Mouse (Mus musculus) mouse trophoblast stem cell (cell line): ENCODE measurements around the gene Zfp512b.

Experiments used
- in situ Hi-C, 2 experiments: fragments of 300-500 bp; cut with MseI, MboI; formaldehyde crosslinking; loops; 2 replicates in 1 of 2; 3 replicates in 1 of 2; pipeline ENCODE4 v1.15.1; 2025

Gene Zfp512b

DNA sequence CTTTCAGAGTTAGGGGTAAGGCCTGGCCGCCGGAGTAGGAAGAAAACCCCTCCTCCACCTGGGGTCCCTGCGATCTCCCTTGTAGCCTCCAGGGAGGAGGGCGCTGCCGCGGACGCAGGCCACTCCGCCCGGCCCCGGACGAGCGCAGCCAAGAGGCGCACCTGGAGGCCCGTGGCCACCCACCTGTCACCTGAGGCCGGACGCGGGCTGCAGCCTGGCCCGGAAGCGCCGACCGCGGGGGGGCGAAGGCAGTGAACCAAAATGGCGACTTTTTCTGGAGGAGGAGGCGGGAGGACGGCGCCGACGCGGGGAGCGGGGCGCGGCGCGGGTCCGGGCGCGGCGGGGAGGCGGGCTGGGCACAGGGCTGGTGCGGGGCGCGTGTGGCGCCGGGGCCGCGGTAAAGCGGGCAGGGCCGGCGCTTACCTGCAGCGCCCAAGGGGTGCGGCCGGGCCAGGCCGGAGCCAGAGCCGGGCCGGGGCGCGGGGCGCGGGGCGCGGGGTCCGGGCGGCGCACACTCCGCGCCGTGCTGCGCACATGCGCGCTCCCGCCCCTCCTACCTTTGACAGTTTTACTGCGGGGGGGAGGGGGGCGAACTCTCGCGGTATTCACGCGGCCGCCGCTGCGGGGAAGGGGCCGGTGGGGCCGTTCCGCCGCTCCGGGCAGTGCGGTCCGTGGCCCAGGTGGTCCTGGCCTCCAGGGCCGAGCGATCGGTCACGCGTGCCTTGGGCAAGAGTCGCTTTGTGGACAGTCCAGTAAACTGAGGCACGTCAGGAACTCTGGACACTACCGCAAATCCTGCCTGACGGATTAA, at the start of gene Zfp512b:
TSS of gene Zfp512b (minus strand) at position 573 of the 811 bp plus-strand sequence.
- in situ Hi-C loops, result no loop called here

- in situ Hi-C loops, result no loop called here
Observed at GRCm38 (mm10) chr2:181635865-181636264, 43.3 kb upstream of the Zfp512b start.

- in situ Hi-C loops, result no loop called here
Observed at GRCm38 (mm10) chr2:181632624-181633023, 40.0 kb upstream of the Zfp512b start.

DNA sequence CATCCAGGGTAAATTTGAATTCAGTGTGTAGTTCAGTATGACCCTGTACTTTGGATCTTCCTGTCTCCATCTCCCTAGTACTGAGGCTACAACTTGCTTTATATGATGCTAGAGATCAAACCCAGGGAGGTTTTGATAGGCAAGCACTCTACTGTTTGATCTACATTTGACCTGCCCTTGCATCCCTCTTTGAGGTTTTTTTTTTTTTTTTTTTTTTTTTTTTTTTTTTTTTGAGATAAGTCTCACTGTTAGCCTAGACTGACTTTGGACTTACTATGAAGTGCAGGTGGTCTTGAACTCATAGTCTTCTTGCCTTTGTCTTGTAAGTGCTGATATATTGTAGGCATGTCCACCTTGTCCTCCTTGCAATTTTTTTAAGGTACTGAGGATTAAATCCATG, 35.9 kb upstream of the Zfp512b start:
- in situ Hi-C loops, result no loop called here

DNA sequence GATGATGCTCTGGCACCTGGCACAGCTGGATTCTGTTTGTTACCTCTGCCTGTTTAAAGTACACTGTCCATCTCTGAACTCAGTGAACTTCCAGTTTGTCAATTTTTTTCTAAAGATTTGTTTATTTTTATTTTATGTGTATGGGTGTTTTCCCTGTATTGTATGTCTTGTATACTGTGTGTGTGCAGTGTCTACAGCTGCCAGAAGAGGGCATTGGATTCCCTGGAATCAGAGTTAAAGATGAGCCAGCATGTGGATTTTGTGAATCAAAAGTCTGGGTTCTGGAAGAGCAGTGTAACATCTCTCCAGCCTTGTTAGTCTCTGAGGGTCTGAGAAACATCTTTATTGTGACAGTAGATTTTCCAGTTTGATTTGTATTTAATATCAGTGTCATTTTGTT, 30.8 kb upstream of the Zfp512b start:
- in situ Hi-C loops, result no loop called here

GRCm38 (mm10) chr2:181618761-181619495, 26.3 kb upstream of the Zfp512b start:
- in situ Hi-C loops, result no loop called here

GRCm38 (mm10) chr2:181602367-181602766, 9.8 kb upstream of the Zfp512b start:
- in situ Hi-C loops, result no loop called here

DNA sequence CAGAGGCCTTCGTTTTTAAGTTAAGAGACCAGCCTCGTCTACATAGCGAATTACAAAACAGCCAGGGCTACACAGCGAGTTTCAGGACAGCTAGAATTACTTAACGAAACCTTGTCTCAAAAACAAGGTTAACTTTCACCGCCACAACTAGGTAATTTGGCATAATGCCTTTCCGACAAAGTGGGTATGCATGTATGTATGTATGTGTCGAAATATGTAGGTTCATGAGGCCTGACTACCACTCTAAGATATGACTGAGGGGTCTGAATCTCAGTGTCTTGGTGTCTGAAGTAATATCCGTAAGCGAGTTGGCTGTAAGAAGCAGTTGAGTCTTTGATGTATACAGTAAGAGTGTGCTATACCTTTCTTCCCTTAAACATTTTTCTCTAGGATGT, 9.1 kb upstream of the Zfp512b start:
- in situ Hi-C loops, result no loop called here

DNA sequence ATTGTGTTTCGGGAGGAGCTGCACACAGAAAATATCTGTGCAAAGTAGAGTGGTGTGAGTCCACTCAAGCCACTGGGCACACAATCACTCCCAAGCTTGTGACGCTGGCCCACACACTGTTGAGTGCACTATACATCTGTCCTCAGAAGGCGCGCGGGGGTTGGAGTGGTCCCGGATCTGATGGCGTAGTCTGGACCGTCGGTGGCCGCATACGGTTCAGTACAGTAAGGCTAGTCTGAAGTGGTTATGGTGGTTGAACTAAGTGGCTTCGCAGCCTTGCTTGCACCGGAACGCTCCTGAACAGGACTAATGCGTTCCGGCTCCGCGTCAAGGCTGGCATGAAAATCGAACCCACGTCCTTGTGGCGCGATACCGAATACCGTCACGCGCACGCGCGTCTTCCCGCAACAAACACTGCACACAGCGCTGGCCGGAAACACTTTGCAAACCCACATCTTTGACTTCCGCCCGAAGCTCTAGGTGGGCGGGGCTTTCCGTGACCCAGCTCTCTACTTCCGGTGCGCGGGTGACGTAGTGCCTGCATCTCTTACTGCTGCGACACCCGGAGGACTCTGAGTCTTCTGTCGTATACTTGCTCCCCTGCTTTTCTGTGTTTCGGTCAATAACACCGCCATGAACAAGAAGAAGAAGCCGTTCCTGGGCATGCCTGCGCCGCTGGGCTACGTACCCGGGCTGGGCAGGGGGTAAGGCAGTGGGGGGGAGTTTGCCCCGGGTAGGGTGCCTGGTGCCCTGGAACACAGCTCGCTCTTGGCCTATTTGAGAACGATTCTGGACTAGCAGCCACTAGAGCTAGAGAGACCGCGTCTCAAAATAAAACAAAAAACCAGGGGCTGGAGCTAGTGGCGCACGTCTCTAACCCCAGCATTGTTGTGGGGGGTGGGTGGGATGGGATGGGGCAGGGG, 8.5 kb upstream of the Zfp512b start:
- in situ Hi-C loops, result no loop called here

DNA sequence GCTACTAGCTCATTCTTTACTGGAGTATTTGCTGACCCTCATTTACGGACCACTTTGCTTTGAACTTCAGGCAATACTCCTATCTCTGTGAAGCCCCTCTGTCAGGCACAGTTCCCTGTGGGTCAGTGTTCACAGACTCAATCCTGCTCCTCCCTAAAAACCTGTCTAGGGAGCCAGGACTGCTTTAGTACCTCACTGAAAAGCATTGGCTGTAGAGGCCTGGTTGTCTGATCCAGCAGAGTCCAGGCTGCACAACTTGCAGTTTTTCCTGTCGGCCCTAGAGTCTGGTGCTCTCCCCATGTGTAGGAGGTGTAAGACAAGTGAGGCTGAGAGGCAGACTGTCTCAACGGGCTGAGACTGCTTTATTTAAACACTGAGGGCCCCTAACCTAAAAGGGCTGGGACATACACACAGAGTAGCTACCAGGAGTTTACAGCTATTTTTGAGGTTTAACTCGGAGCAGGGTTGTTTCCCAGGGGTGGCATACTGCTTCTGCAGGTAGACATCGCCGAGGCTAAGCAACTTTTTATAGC, 7.7 kb upstream of the Zfp512b start:
- in situ Hi-C loops, result no loop called here

GRCm38 (mm10) chr2:181598454-181599351, 6.1 kb upstream of the Zfp512b start, which contains the start of gene Samd10:
Samd10 (minus strand) TSS chr2:181599212.
- in situ Hi-C loops, result no loop called here

GRCm38 (mm10) chr2:181597378-181598061, 4.9 kb upstream of the Zfp512b start:
- in situ Hi-C loops, result no loop called here

- in situ Hi-C loops, result no loop called here
Observed at GRCm38 (mm10) chr2:181596221-181596960, 3.8 kb upstream of the Zfp512b start.

GRCm38 (mm10) chr2:181594946-181595696, 2.5 kb upstream of the Zfp512b start:
- in situ Hi-C loops, result no loop called here

- in situ Hi-C loops, result no loop called here
Observed at GRCm38 (mm10) chr2:181593937-181594336, 1.3 kb upstream of the Zfp512b start.

DNA sequence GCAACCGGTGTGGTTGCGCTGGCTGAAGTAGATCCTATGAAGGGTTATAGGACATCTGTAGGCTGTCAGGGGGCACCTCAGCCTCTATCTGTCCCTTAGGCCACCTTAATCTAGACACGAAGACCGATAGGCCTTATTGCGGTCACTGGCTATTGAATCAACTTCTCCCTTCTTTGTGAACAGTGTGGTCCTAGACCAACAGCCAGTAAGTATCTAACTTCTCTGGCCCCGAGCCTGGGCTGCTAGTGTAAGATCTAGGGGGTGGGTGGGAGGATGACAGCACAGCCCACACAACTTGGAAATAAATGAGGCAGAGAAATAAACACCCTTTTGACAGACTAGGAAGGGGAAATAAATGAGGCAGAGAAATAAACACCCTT, 429 bp upstream of the Zfp512b start:
- in situ Hi-C loops, result no loop called here

DNA sequence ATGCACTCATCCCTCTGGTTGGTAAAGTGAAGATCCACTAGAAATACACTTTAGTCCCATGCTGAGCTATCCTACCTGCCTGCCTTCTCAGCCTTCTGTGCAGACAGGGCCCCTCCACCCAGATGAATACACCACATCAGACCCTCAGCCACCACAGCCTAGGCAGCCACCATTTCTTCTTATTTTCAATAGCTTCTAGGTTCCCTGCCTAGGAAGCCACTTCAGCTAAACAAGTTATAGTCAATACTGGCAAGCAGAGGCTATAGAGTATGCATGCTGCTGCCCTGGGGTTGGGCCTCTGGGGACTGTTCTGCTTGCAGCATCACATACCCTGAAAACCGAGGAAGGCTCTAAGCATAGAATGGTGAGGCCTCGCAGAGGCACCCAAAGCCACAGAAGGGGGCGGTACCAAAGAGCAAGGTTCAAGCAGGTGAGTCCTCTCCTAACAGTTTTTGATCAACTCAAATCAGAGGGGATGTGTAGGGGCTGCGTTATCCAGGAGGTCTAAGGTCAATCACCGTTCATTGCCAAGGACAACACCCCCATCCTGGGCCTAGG, 996 bp downstream of the Zfp512b start, which contains the start of gene Prpf6:
TSS of gene Prpf6 (plus strand) at position 341 of the 558 bp plus-strand sequence.
- in situ Hi-C loops, result no loop called here

- in situ Hi-C loops, result no loop called here
Observed at GRCm38 (mm10) chr2:181590471-181590870, 2.1 kb downstream of the Zfp512b start.
